8 mouse cellular contexts compared by ENCODE assay signal in the genomic region with DNA sequence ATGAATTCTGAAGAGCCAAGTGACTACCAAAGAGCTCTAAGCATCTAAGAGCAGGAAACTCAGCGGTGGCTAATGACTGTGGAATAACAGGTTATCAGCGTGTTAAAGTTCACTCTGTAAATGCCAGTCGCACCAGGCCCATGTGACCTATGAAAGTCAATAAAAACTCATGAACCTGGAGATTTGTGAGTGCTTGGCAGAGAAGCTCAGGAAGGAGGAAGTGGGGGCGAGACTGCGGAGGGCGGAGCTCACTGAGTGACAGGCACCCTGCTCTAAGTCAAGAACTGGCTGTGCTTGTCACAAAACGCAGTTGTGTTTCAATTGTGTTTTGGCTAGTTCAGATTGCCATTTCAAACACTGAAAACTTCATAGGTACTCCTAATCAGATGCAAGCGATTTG.
DNase-seq lines count a peak whose midpoint lies in the region; ATAC-seq lines count a peak whose summit lies in the region.

No protein-coding gene starts in this region.

- no peaks in the 10 kb centered on the region for H3K27me3 ChIP-seq in kidney, embryonic 16.5 days (ENCODE audit: insufficient read depth, low read length)

- DNase-seq in 416B (ENCODE audit: low read depth) = peak; percentile 45
- peak; percentile 10 to 12 for DNase-seq in CD8-positive naive resting alpha-beta T cell, adult 2 months (ENCODE audit: low read depth in 2 of 2, low spot score in 2 of 2)
- no peak for DNase-seq in layer of hippocampus, adult 8-10 months (ENCODE audit: low spot score in 2 of 2)
- DNase-seq in layer of hippocampus, adult 11-12 months (ENCODE audit: low spot score) = no peak
- DNase-seq in layer of hippocampus, adult 18-20 months (ENCODE audit: low spot score in 2 of 2) = no peak
- DNase-seq in frontal cortex, adult 2 months (ENCODE audit: extremely low spot score in 1 of 2, low spot score in 1 of 2) = no peak

- no peaks in the 10 kb centered on the region for H3K4me1 ChIP-seq in kidney, embryonic 16.5 days (ENCODE audit: insufficient read depth, low read length)

- H3K9ac ChIP-seq in kidney, embryonic 16.5 days (replicated peaks; ENCODE audit: low read length) = no peak overlapping the region

- H3K27ac ChIP-seq in kidney, embryonic 16.5 days (ENCODE audit: low read length) = no peak overlapping the region

- 56% methylated on average over 8 of the region's 8 CpGs for WGBS in kidney, embryonic 16.5 days

- no peak overlapping the region for H3K4me3 ChIP-seq in kidney, embryonic 16.5 days (ENCODE audit: low read length)

- H3K4me2 ChIP-seq in kidney, embryonic 16.5 days (replicated peaks; ENCODE audit: low read depth, low read length) = no peak overlapping the region

- no peaks in the 10 kb centered on the region for H3K9me3 ChIP-seq in kidney, embryonic 16.5 days (ENCODE audit: low read length)

- ATAC-seq in kidney, embryonic 16.5 days (ENCODE audit: low FRiP score, low TSS enrichment) = peak; percentile 23; the same call in 1 of the 2 replicates
- ATAC-seq in megakaryocyte, adult 5-6 weeks (ENCODE audit: poor library complexity, severe bottlenecking) = peak; percentile 85

- peaks cover 31% of the 10 kb centered on the region for H3K36me3 ChIP-seq in kidney, embryonic 16.5 days (ENCODE audit: insufficient read depth, low read length)

Comparison
In these comparisons a context has a peak if more than half of its experiments do, and no peak if none do; other contexts are left out.
1. DNase-seq: peak in 416B (single experiment) and CD8-positive naive resting alpha-beta T cell, adult 2 months (2 of 2); none in layer of hippocampus, adult 8-10 months (0 of 2), layer of hippocampus, adult 11-12 months (single experiment), layer of hippocampus, adult 18-20 months (0 of 2) and frontal cortex, adult 2 months (0 of 2).